Mouse (Mus musculus) G1E (cell line): ENCODE measurements around the gene Snrpa.

Experiments
- CTCF ChIP-seq: IDR thresholded peaks from 2 replicates; pipeline ENCODE4 v1.5.1; 2012; ENCODE audit warnings: low read depth, low read length, inconsistent platforms, mixed read lengths
- GATA2 ChIP-seq: IDR thresholded peaks from 2 replicates; pipeline ENCODE4 v1.6.1; 2012; ENCODE audit warnings: low read depth, low read length, inconsistent platforms, borderline replicate concordance
- POLR2AphosphoS5 ChIP-seq: IDR thresholded peaks from 2 replicates; pipeline ENCODE4 v1.6.1; 2012; ENCODE audit warnings: low read depth, low read length, inconsistent platforms; ENCODE audit not compliant: insufficient replicate concordance
- TAL1 ChIP-seq: conservative IDR thresholded peaks from 2 replicates; pipeline ENCODE4 v1.6.1; 2012; ENCODE audit warnings: low read depth, low read length, inconsistent platforms, mixed read lengths

- no peak for TF ChIP-seq TAL1
- TF ChIP-seq GATA2 = no peak
- TF ChIP-seq CTCF = no peak
- no peak for TF ChIP-seq POLR2AphosphoS5
Measured at GRCm38 (mm10) chr7:27168371-27168770, 27.7 kb downstream of the Snrpa start.
